Mouse (Mus musculus) forelimb bud, embryonic 11.5 days (tissue): ENCODE data around the gene Fam193b.
"Not testable (repeated sequence)": the region's sequence is repeated elsewhere in the genome, so short reads cannot be mapped to it uniquely, and the experiment has no call there.

Experiments used
- DNase-seq: peaks from one replicate; pipeline ENCODE4 v3.0.0-alpha.2; 2012; ENCODE audit warnings: low read depth, low spot score

Fam193b gene

GRCm38 (mm10) chr13:55571977-55572376 is 1.1 kb upstream of the Fam193b start:
- DNase-seq, result no peak

- DNase-seq, result no peak
Observed at GRCm38 (mm10) chr13:55570286-55570973, 490 bp downstream of the Fam193b start.

GRCm38 (mm10) chr13:55569726-55570285 is 1.1 kb downstream of the Fam193b start:
- no peak for DNase-seq

- DNase-seq, result not testable (repeated sequence)
Observed at GRCm38 (mm10) chr13:55568524-55568923, 2.4 kb downstream of the Fam193b start.

- DNase-seq, result no peak
Observed at GRCm38 (mm10) chr13:55567949-55568348, 3.0 kb downstream of the Fam193b start.

GRCm38 (mm10) chr13:55567001-55567400 is 3.9 kb downstream of the Fam193b start:
- DNase-seq, result no peak

GRCm38 (mm10) chr13:55563266-55563879 is 7.5 kb downstream of the Fam193b start:
- DNase-seq, result peak; percentile 25

GRCm38 (mm10) chr13:55557499-55557898 is 13.4 kb downstream of the Fam193b start:
- DNase-seq, result no peak

DNA sequence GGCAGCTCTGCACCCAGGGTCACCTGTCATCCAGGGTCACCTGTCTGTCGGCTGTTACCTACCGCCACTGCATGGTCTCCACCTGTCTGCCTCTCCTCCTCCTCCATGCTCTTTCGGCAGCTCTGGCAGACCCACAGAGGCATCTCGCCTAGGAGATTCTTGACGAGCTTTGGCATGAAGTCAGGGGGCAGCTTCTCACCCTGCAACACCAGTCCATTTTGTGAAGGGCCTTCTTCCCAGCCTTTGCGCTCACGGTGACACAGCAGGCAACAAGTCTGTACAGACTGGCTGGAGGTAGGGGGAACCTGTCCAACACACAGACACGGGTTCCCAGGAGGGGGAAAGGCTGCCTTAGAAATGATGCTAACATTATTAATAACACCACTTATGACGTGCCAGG is 15.0 kb downstream of the Fam193b start:
- DNase-seq, result no peak

- DNase-seq, result no peak
Observed at GRCm38 (mm10) chr13:55549061-55549460, 21.9 kb downstream of the Fam193b start.

- no peak for DNase-seq
Observed at GRCm38 (mm10) chr13:55548426-55548825, 22.5 kb downstream of the Fam193b start.

GRCm38 (mm10) chr13:55547916-55548315 is 23.0 kb downstream of the Fam193b start:
- DNase-seq, result no peak

- no peak for DNase-seq
Observed at GRCm38 (mm10) chr13:55544792-55545191, 26.1 kb downstream of the Fam193b start.

DNA sequence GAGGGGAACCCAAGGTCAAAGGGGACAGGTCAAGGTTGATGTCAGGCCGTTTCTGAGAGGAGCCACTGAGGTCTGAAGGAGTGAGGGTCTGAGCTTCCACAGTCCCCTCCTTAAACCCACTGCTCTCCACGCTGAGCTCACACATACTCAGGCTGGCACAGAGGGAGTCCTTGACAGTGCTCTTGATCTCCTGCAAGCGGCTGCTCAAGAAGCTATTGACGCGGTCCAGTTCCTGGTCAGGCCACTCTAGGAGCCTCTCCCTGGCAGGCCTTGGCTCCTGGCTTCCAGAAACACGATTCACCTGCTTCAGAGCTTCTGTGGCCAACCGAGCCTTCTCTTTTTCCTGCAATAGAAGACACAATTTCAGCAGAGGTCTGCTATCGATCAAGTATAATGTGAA is 27.5 kb downstream of the Fam193b start:
- no peak for DNase-seq

DNA sequence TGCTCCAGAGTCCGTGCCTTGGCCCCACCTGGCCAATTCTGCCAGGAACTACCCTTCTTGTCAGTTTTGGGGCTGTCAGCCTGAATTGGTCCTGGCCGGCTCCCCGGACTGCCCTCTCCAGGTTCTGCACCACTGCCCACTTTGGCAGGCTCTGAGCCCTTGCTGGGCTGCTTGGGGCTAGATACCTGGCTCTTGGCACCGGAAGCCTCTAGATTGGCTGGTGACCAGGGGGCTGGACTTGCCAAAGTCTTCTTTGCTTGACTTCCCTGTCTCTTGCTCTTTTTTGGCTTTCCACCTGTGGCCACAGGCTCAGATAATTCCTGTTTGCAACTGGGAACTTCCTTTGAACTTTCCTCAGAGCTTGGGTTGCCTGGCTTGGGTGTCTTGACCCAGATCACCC is 28.0 kb downstream of the Fam193b start:
- no peak for DNase-seq

GRCm38 (mm10) chr13:55540933-55541332 is 30.0 kb downstream of the Fam193b start:
- DNase-seq, result no peak

DNA sequence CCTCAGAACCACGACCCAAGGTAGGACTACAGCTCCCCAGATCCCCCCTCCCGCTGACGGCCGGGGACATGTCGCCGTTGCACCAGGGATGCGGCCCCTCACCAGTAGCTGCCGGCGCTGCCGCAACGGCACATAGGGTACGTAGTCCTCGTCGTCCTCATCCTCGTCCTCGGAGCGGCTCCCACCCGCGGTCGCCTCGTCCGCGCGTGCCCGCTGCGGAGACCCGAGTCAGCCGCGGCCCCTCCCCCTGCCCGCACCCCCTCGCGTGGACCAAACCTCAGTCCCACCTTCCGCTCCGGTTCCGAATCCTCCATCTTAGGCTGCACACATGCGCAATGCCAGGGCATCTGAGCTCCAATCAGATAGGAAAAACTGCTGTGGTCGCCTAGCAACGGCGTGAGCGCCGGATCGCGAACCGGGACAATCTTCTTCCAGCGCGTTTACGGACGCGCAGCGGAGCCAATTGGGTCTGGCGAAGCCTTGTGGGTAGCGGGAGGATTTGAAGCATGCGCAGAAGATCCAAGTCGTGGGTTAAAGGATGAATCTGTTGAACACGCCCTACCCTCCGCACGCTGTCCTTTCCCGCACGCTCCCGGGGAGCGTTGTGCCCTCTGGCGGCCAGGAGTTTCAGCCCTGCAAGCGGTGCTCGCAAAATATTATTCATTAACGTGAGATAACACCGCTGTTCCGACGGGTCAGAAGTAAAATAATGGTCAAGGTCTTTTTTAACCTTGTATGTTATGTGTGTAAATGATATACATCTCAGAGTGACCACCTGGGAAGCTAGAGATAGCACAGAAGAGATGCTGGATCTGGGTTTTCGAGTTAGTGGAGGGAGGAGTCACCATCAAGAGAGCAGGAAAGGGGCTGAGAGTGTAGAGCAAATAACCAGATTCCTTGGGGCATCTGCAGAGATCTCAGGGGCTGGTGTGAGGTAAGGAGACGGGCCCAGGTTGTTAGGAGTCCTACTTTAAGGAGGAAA is 34.4 kb downstream of the Fam193b start, which contains the start of gene Ddx41:
Ddx41 (minus strand) TSS at position 465 of the 982 bp plus-strand sequence.
- peak; percentile 100 for DNase-seq

- DNase-seq, result no peak
Observed at GRCm38 (mm10) chr13:55535796-55536193, 35.1 kb downstream of the Fam193b start.

- no peak for DNase-seq
Observed at GRCm38 (mm10) chr13:55535191-55535590, 35.7 kb downstream of the Fam193b start.

GRCm38 (mm10) chr13:55529198-55529915 is 41.6 kb downstream of the Fam193b start, which contains the start of gene Dok3:
Dok3 (minus strand) TSS chr13:55529296.
- DNase-seq, result no peak
